Mouse (Mus musculus) embryonic fibroblast, embryonic 13.5 days (primary cell): ENCODE measurements at regions not wholly inside any gene's neighbourhood (a gene's known extent, or its start where the extent isn't known, plus 50 kb on each side); places are given as distances from the start of the nearest gene placed in this dataset.

Experiments
- CTCF ChIP-seq: IDR thresholded peaks from 2 replicates; pipeline ENCODE4 v1.5.1; 2011; ENCODE audit warnings: mild to moderate bottlenecking, control low read depth, low read length, moderate library complexity, borderline replicate concordance; ENCODE audit not compliant: insufficient read depth
- POLR2A ChIP-seq: IDR thresholded peaks from 2 replicates; pipeline ENCODE4 v1.6.1; 2011; ENCODE audit warnings: low read depth, mild to moderate bottlenecking, control low read depth, low read length, moderate library complexity

GRCm38 (mm10) chr17:83149336-83149735 is 65.8 kb upstream of the Pkdcc start:
- no peak for TF ChIP-seq CTCF
- TF ChIP-seq POLR2A, result no peak
